Mouse (Mus musculus) intestine, embryonic 14.5 days (tissue): ENCODE results near the gene Uty. TPM values are rescaled to one million over a fixed set of nuclear protein-coding genes. Genes with fewer than 3 reads are reported as not detected.

ENCODE experiments used
- ATAC-seq: fragments of 200-750 bp; cut with Nextera tagmentation; replicated peaks from 2 replicates; pipeline ENCODE4 v1.8.0; 2017; ENCODE audit warnings: low read depth, moderate number of reproducible peaks, moderate TSS enrichment, moderate library complexity; ENCODE audit not compliant: low FRiP score, low TSS enrichment
- DNase-seq: peaks from one replicate; pipeline ENCODE4 v3.0.0-alpha.2; 2018; ENCODE audit warnings: low spot score
- H3K27ac ChIP-seq: fragments of 300-500 bp; sonication (generic); 2 replicates; pipeline ENCODE4 v1.5.1; 2014; ENCODE audit warnings: low read depth, mild to moderate bottlenecking, control low read depth
- H3K27me3 ChIP-seq: fragments of 300-500 bp; sonication (generic); replicated peaks from 2 replicates; pipeline ENCODE4 v1.6.1; 2014; ENCODE audit warnings: low read length, control low read depth; ENCODE audit not compliant: control insufficient read depth, insufficient read depth
- H3K36me3 ChIP-seq: fragments of 300-500 bp; sonication (generic); 2 replicates; pipeline ENCODE4 v1.6.1; 2014; ENCODE audit warnings: low read length, control low read depth; ENCODE audit not compliant: control insufficient read depth, insufficient read depth
- H3K4me1 ChIP-seq: fragments of 300-500 bp; sonication (generic); replicated peaks from 2 replicates; pipeline ENCODE4 v1.6.1; 2014; ENCODE audit warnings: low read length, control low read depth, mixed read lengths; ENCODE audit not compliant: control insufficient read depth, insufficient read depth
- H3K4me2 ChIP-seq: fragments of 300-500 bp; sonication (generic); 2 replicates; pipeline ENCODE4 v1.6.1; 2014; ENCODE audit warnings: low read length
- H3K4me3 ChIP-seq: fragments of 300-500 bp; sonication (generic); 2 replicates; pipeline ENCODE4 v1.5.1; 2014; ENCODE audit warnings: low read depth, low read length, control low read depth, mixed read lengths
- H3K9ac ChIP-seq: fragments of 300-500 bp; sonication (generic); 2 replicates; pipeline ENCODE4 v1.6.1; 2014; ENCODE audit warnings: mild to moderate bottlenecking, low read length
- H3K9me3 ChIP-seq: fragments of 300-500 bp; sonication (generic); 2 replicates; pipeline ENCODE4 v1.6.1; 2016; ENCODE audit warnings: low read length, control low read depth; ENCODE audit not compliant: control insufficient read depth
- WGBS: fragments of 180-500 bp; shearing (Covaris S2); extraction: QIAGEN DNeasy Blood & Tissue Kit; methylation state at CpG from one replicate; pipeline ENCODE4 v1.1.7; 2014; 5-methylcytosine and 5-hydroxymethylcytosine counted together
- polyA plus RNA-seq: library from polyadenylated mRNA; unstranded; fragments of >200 nt; fragmentation: Nextera tagmentation; extraction: Ambion mirVana; gene quantifications from 2 replicates; pipeline ENCODE4 v1.2.1, GENCODE M21; 2014

Gene Uty
- polyA plus RNA-seq, 1 experiment from 2014 or later: 20.6 TPM

- no peak for ATAC-seq
- no peaks in the 10 kb centered on the region for H3K27me3 ChIP-seq
- H3K4me2 ChIP-seq: no peak overlapping the region
- H3K9me3 ChIP-seq: no peaks in the 10 kb centered on the region
- DNase-seq: no peak
- H3K4me3 ChIP-seq: no peak overlapping the region
- no peak overlapping the region for H3K9ac ChIP-seq
- no peaks in the 10 kb centered on the region for H3K4me1 ChIP-seq
- H3K27ac ChIP-seq: no peak overlapping the region
- no peaks in the 10 kb centered on the region for H3K36me3 ChIP-seq
These were observed 82.5 kb downstream of the Uty start for GRCm38 (mm10) chrY:1163054-1163453.

GRCm38 (mm10) chrY:1116153-1116552 lies 129.4 kb downstream of the Uty start:
- 86% methylated on average over 5 of the region's 5 CpGs for WGBS
- H3K27ac ChIP-seq: no peak overlapping the region

DNA sequence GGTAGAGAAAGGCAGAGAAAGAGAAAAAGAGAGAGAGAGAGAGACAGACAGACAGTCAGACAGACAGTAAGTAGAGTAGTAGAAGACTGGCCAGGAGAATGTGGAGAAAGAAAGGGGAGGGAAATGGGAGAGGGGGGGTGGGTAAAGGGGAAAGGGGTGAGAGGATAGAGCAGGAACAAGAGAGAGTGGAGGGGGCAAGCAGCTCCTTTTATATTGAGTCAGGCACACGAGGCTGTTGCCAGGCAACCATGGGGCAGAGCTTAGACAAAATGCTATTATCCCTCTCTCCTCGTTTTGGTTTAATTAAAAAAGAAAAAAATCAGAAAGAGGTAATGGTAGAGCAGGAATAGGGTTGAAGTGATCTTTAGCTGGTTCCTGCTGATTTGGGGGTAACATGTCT lies 131.5 kb downstream of the Uty start:
- ATAC-seq (no peak), DNase-seq (no peak)
- no peak overlapping the region for H3K27ac ChIP-seq
- WGBS: 75% methylated on average over 2 of the region's 2 CpGs
- no peaks in the 10 kb centered on the region for H3K27me3 ChIP-seq
- H3K9ac ChIP-seq: no peak overlapping the region
- no peaks in the 10 kb centered on the region for H3K9me3 ChIP-seq
- H3K4me2 ChIP-seq: no peak overlapping the region
- no peak overlapping the region for H3K4me3 ChIP-seq
- H3K36me3 ChIP-seq: no peaks in the 10 kb centered on the region
- H3K4me1 ChIP-seq: no peaks in the 10 kb centered on the region

More at GRCm38 (mm10) chrY:1116153-1116552, 129.4 kb downstream of the Uty start:
- no peak overlapping the region for H3K4me2 ChIP-seq
- H3K36me3 ChIP-seq: no peaks in the 10 kb centered on the region
- H3K27me3 ChIP-seq: no peaks in the 10 kb centered on the region
- no peaks in the 10 kb centered on the region for H3K9me3 ChIP-seq
- H3K4me1 ChIP-seq: no peaks in the 10 kb centered on the region
- ATAC-seq (no peak), DNase-seq (no peak)
- H3K9ac ChIP-seq: no peak overlapping the region
- H3K4me3 ChIP-seq: no peak overlapping the region

Other genes with a start within 250 kb of the Uty start
- gene Eif2s3y, start 235.2 kb downstream of the Uty start, polyA plus RNA-seq: 59.9 TPM in 1 of 2 replicates, not detected in the other
- 36.0 TPM in 1 of 2 replicates, not detected in the other for gene Ddx3y, start 40.9 kb upstream of the Uty start, polyA plus RNA-seq
- not detected in 2 replicates for gene Usp9y, start 214.0 kb upstream of the Uty start, polyA plus RNA-seq